Mouse (Mus musculus) erythroblast, adult 5-6 weeks (primary cell): ENCODE measurements around the gene Cbx7. TPM values are rescaled to one million over a fixed set of nuclear protein-coding genes. Genes with fewer than 3 reads are reported as not detected.

Experiments used
- ATAC-seq: replicated peaks from 2 replicates; pipeline ENCODE4 v1.8.0; 2016; ENCODE audit warnings: moderate number of reproducible peaks, mild to moderate bottlenecking, moderate TSS enrichment, inconsistent platforms; ENCODE audit not compliant: poor library complexity, low FRiP score, severe bottlenecking
- total RNA-seq, 2 experiments: library from RNA; stranded (forward) in 1 of 2; stranded (reverse) in 1 of 2; fragments of 150-400 nt in 1 of 2; fragments of 200-764, 138-1000 nt in 1 of 2; gene quantifications; 2 replicates each; pipeline versions ENCODE4 v1.2.3 to v1.2.4; 2015 to 2017; ENCODE audit warnings: low replicate concordance in 2 of 2

Cbx7 gene
- total RNA-seq, 2 experiments from 2014 or later = 2.1 to 6.4 TPM

DNA sequence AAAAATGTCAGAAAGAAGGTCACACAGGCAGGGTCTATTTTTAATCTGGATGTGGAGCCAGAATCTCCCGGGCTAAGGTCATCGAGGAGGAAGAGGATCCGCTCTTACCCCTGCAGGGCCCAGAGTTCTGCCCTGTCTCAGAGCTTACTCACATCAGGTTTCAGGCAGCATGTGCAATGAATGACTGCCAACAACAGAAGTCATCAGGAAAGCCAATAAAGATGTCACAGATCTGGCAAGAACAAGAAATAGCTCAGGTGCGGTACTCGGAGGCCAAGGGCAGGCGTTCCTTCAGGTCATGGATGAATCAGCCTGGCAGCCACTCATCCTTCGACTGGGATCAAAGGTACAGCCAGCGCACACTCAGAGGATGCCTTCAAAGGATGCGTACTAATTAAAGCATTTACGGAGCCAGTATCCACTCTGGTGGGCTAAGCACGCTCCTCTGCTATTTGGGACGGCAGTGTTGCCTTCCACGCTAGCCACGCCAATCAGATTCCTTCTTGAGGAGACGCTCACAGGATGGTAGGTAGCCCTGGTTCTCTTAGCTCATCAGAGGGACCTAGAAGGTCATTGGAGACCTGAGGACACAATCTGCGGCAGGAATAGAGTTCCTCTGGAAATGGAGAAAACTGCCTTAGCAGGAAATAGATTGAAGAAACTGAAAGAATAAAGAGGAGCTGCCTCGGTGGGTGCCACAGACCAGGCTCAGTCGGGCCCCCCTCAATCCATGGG is 95.5 kb downstream of the Cbx7 start:
- ATAC-seq = no peak

DNA sequence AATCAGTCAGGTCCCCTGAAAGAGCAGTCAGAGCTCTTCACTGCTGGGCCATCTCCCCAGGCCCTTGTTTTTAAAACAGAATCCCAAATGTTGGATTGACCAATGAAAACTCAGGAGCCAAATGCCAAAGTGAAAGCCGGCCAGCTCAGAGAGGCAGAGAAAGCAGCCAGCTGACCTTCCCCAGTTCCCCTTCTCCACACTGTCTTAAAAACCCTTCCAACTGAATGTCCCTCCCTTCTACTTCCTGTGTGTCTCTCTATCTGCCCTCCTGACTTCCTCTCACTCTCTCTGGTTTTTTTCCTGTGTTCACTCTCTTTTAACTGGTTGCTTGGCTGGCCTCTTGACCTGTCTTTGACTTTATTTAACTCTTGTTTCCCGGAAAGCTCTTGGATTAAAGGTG is 96.9 kb downstream of the Cbx7 start:
- ATAC-seq = no peak

DNA sequence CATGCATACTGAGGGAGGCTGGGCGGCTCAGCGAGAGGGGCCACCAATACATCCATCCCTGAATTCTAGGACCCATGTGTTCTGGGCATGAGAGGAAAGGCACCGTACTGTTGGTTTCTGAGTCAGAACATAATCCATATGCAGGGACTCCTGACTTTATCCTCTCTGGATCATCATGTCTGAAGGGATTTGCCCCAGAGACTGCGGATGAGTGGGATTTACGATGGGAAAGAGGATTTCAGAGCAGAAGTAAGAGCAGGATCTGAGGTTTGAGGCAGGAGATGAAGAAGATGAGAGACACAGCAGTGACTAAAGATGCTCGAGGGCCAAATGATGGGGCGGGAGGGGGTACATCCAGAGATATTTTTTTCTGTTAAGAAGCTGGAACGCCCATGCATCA is 97.4 kb downstream of the Cbx7 start:
- no peak for ATAC-seq

DNA sequence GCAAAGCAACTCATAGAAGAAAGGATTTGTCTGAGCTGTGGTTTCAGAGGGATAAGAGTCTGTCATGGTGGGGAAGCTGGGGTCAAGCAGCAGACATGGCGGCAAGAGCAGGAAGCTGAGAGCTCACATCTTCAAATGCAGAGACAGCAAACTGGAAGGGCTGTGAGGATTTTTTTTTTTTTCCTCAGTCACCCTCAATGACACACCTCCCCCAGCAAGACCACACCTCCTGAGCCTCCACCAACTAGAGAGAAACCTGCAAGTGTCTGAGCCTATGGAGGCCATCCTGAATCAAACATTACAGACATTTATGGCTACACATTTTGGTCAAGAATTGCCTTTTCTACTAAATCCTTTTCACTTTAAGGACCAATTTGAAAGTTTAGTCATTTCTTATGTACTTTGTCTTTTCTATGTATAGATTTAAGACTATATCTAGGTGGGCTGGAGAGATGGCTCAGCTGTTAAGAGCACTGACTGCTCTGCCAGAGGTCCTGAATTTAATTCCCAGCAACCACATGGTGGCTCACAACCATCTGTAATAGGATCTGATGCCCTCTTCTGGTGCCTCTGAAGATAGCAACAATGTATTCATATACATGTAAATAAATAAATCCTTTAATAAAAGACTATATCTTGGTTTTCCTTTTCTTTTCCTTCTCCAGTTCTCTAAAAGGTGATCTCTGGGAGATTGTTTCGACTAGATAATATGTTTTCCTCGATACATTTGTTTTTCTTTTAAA is 103.5 kb downstream of the Cbx7 start:
- ATAC-seq = no peak

Other genes with a start within 250 kb of the Cbx7 start
- gene Sun2, start 228.6 kb downstream of the Cbx7 start, total RNA-seq (2015; ENCODE audit: low replicate concordance) = 23.4 and 26.5 TPM in 2 replicates
- gene Sun2, start 228.6 kb downstream of the Cbx7 start, total RNA-seq (2017; ENCODE audit: low replicate concordance) = 44.7 and 48.8 TPM in 2 replicates
- 4.2 TPM in 1 of 2 replicates, not detected in the other for gene Dnal4, start 193.3 kb downstream of the Cbx7 start, total RNA-seq (2015; ENCODE audit: low replicate concordance)
- 0.68 and 1.7 TPM in 2 replicates for gene Dnal4, start 193.3 kb downstream of the Cbx7 start, total RNA-seq (2017; ENCODE audit: low replicate concordance)
- gene Nptxr, start 166.4 kb downstream of the Cbx7 start, total RNA-seq (2015; ENCODE audit: low replicate concordance) = 0.19 TPM in 1 of 2 replicates, not detected in the other
- 0.17 TPM in 1 of 2 replicates, not detected in the other for gene Nptxr, start 166.4 kb downstream of the Cbx7 start, total RNA-seq (2017; ENCODE audit: low replicate concordance)
- not detected in 2 replicates for gene Npcd, start 136.9 kb downstream of the Cbx7 start, total RNA-seq (2015; ENCODE audit: low replicate concordance)
- gene Npcd, start 136.9 kb downstream of the Cbx7 start, total RNA-seq (2017; ENCODE audit: low replicate concordance) = 0.34 TPM in 1 of 2 replicates, not detected in the other
- gene Cbx6, start 136.4 kb downstream of the Cbx7 start, total RNA-seq (2015; ENCODE audit: low replicate concordance) = 2.7 and 4.0 TPM in 2 replicates
- gene Cbx6, start 136.4 kb downstream of the Cbx7 start, total RNA-seq (2017; ENCODE audit: low replicate concordance) = 6.6 and 8.1 TPM in 2 replicates
- 79.8 and 80.1 TPM in 2 replicates for gene Apobec3, start 79.5 kb downstream of the Cbx7 start, total RNA-seq (2015; ENCODE audit: low replicate concordance)
- gene Apobec3, start 79.5 kb downstream of the Cbx7 start, total RNA-seq (2017; ENCODE audit: low replicate concordance) = 73.5 and 75.2 TPM in 2 replicates
- gene Pdgfb, start 43.9 kb upstream of the Cbx7 start, total RNA-seq (2015; ENCODE audit: low replicate concordance) = not detected in 2 replicates
- gene Pdgfb, start 43.9 kb upstream of the Cbx7 start, total RNA-seq (2017; ENCODE audit: low replicate concordance) = 0.42 and 0.94 TPM in 2 replicates
- gene Syngr1, start 120.2 kb upstream of the Cbx7 start, total RNA-seq (2015; ENCODE audit: low replicate concordance) = 5.8 and 8.6 TPM in 2 replicates
- 6.0 and 7.1 TPM in 2 replicates for gene Syngr1, start 120.2 kb upstream of the Cbx7 start, total RNA-seq (2017; ENCODE audit: low replicate concordance)
- gene Rpl3, start 120.7 kb upstream of the Cbx7 start, total RNA-seq (2015; ENCODE audit: low replicate concordance) = 449 and 474 TPM in 2 replicates
- 532 and 676 TPM in 2 replicates for gene Rpl3, start 120.7 kb upstream of the Cbx7 start, total RNA-seq (2017; ENCODE audit: low replicate concordance)
- 0.58 and 10.9 TPM in 2 replicates for gene Tab1, start 162.0 kb upstream of the Cbx7 start, total RNA-seq (2015; ENCODE audit: low replicate concordance)
- 6.5 and 13.5 TPM in 2 replicates for gene Tab1, start 162.0 kb upstream of the Cbx7 start, total RNA-seq (2017; ENCODE audit: low replicate concordance)
- gene Mgat3, start 202.6 kb upstream of the Cbx7 start, total RNA-seq (2015; ENCODE audit: low replicate concordance) = not detected in 2 replicates
- gene Mgat3, start 202.6 kb upstream of the Cbx7 start, total RNA-seq (2017; ENCODE audit: low replicate concordance) = not detected in 2 replicates